Mouse (Mus musculus) heart, embryonic 11.5 days (tissue): ENCODE data around the gene Hdac1. TPM values are rescaled to one million over a fixed set of nuclear protein-coding genes. Genes with fewer than 3 reads are reported as not detected.
A peak's percentile ranks its signal among the peaks of the same experiment; 100 is the strongest.
"Not testable (repeated sequence)": the region's sequence is repeated elsewhere in the genome, so short reads cannot be mapped to it uniquely, and the experiment has no call there.

ENCODE experiments used
- ATAC-seq: fragments of 200-750 bp; cut with Nextera tagmentation; replicated peaks from 2 replicates; pipeline ENCODE4 v1.8.0; 2017; ENCODE audit warnings: moderate library complexity; ENCODE audit not compliant: insufficient number of reproducible peaks, low FRiP score, low TSS enrichment
- H3K27ac ChIP-seq: fragments of 300-500 bp; sonication (generic); 2 replicates; pipeline ENCODE4 v1.5.1; 2014; ENCODE audit warnings: mild to moderate bottlenecking, low read depth, low read length
- H3K27me3 ChIP-seq: fragments of 300-500 bp; sonication (generic); 2 replicates; pipeline ENCODE4 v1.6.1; 2014; ENCODE audit warnings: mild to moderate bottlenecking, low read length, mixed read lengths; ENCODE audit not compliant: control insufficient read depth, insufficient read depth
- H3K36me3 ChIP-seq: fragments of 300-500 bp; sonication (generic); 2 replicates; pipeline ENCODE4 v1.6.1; 2014; ENCODE audit warnings: mild to moderate bottlenecking, low read length, moderate library complexity, mixed read lengths; ENCODE audit not compliant: control insufficient read depth, insufficient read depth
- H3K4me1 ChIP-seq: fragments of 300-500 bp; sonication (generic); 2 replicates; pipeline ENCODE4 v1.6.1; 2014; ENCODE audit warnings: low read length; ENCODE audit not compliant: control insufficient read depth, insufficient read depth
- H3K4me2 ChIP-seq: fragments of 300-500 bp; sonication (generic); 2 replicates; pipeline ENCODE4 v1.6.1; 2014; ENCODE audit warnings: mild to moderate bottlenecking, moderate library complexity
- H3K4me3 ChIP-seq: fragments of 300-500 bp; sonication (generic); 2 replicates; pipeline ENCODE4 v1.5.1; 2014; ENCODE audit warnings: low read depth, low read length
- H3K9ac ChIP-seq: fragments of 300-500 bp; sonication (generic); 2 replicates; pipeline ENCODE4 v1.6.1; 2014; ENCODE audit warnings: mild to moderate bottlenecking, low read depth, low read length, moderate library complexity
- H3K9me3 ChIP-seq: fragments of 300-500 bp; sonication (generic); replicated peaks from 2 replicates; pipeline ENCODE4 v1.6.1; 2016; ENCODE audit warnings: low read length; ENCODE audit not compliant: control insufficient read depth
- WGBS: fragments of 180-500 bp; shearing (Covaris S2); extraction: QIAGEN DNeasy Blood & Tissue Kit; methylation state at CpG from one replicate; pipeline ENCODE4 v1.1.7; 2014; ENCODE audit not compliant: insufficient replicate concordance; 5-methylcytosine and 5-hydroxymethylcytosine counted together
- polyA plus RNA-seq: library from polyadenylated mRNA; unstranded; fragments of >200 nt; fragmentation: Nextera tagmentation; extraction: Ambion mirVana; gene quantifications from 2 replicates; pipeline ENCODE4 v1.2.1, GENCODE M21; 2014

Hdac1 gene
- polyA plus RNA-seq, 1 experiment from 2014 or later = 154 TPM

- Histone ChIP-seq H3K27me3 (no peaks in the 10 kb centered on the region), H3K4me1 (peaks cover 13% of the 10 kb centered on the region; the same call in 1 of the 2 replicates), H3K9me3 (no peaks in the 10 kb centered on the region), H3K27ac (no peak overlapping the region), H3K4me2 (no peak overlapping the region), H3K9ac (no peak overlapping the region), H3K36me3 (no peaks in the 10 kb centered on the region; the same call in 1 of the 2 replicates), H3K4me3 (no peak overlapping the region)
- no peak for ATAC-seq
- WGBS = 87% methylated on average over 6 of the region's 6 CpGs
Measured at GRCm38 (mm10) chr4:129540012-129540411, 2.5 kb downstream of the Hdac1 start.

DNA sequence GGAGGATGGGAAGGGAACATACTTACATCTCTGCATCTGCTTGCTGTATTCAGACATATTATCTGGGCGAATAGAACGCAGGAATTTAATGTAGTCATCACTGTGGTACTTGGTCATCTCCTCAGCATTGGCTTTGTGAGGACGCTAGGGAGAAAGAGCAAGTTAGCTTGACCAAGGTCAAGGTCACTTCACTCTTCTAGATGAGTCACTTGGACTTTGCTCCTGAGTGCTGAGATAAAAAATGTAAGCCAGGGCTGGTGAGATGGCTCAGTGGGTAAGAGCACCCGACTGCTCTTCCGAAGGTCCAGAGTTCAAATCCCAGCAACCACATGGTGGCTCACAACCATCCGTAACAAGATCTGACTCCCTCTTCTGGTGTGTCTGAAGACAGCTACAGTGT is 13.6 kb downstream of the Hdac1 start:
- not testable (repeated sequence) for H3K27ac ChIP-seq, H3K4me1 ChIP-seq, H3K4me3 ChIP-seq, ATAC-seq, H3K27me3 ChIP-seq, H3K9me3 ChIP-seq, H3K9ac ChIP-seq, H3K4me2 ChIP-seq
- WGBS = 87% methylated on average over 5 of the region's 6 CpGs
- peaks cover 29% of the 10 kb centered on the region for H3K36me3 ChIP-seq

DNA sequence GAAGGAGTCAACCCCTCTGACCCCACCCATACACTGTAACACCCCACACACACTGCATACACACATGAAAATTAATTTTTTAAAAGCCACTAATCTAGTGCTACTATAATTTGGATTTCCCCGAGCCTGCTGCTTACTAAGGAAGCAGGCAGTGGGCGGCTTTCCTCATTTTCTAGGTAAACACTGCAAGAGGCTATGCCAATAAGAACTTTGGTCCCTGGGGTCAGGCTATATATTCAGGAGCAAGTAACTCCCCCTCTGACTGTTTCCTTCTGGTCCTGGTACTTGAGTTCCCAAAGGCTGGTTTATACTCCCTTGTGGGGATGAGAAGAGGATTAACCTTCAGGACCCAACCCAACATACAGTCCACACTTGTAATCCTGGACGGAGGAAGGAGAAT is 16.6 kb downstream of the Hdac1 start:
- no peaks in the 10 kb centered on the region for H3K4me1 ChIP-seq
- WGBS = 89% methylated on average over 3 of the region's 3 CpGs
- ATAC-seq = no peak
- peaks cover 41% of the 10 kb centered on the region for H3K36me3 ChIP-seq
- no peak overlapping the region for H3K27ac ChIP-seq
- H3K9ac ChIP-seq = no peak overlapping the region
- no peak overlapping the region for H3K4me3 ChIP-seq
- no peak overlapping the region for H3K4me2 ChIP-seq
- H3K27me3 ChIP-seq = no peaks in the 10 kb centered on the region
- no peaks in the 10 kb centered on the region for H3K9me3 ChIP-seq

- ATAC-seq = no peak
Measured at GRCm38 (mm10) chr4:129525338-129525737, 17.2 kb downstream of the Hdac1 start.

DNA sequence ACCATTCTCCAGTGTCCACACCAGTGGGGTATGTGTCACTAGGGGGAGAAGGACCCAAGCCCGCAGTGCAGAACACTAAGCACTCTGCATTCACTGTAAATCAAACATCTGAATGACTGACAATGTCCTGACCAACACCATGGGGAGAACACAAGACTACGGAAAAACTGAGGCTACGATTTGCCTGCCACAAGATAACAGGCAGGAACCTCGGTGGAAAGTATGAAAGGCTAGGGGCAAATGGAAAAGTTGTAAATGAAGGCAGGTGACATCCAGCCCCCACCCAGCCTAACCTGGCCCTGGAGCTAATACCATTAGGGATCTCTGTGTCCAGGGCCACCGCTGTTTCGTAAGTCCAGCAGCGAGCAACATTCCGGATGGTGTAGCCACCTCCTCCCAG is 24.0 kb downstream of the Hdac1 start:
- Histone ChIP-seq H3K9me3 (no peaks in the 10 kb centered on the region), H3K4me2 (no peak overlapping the region), H3K27ac (no peak overlapping the region), H3K36me3 (peaks cover 38% of the 10 kb centered on the region), H3K4me3 (no peak overlapping the region), H3K27me3 (no peaks in the 10 kb centered on the region), H3K9ac (no peak overlapping the region), H3K4me1 (no peaks in the 10 kb centered on the region)
- ATAC-seq = no peak
- WGBS = 85% methylated on average over 8 of the region's 8 CpGs

More at GRCm38 (mm10) chr4:129525338-129525737, 17.2 kb downstream of the Hdac1 start:
- Histone ChIP-seq H3K4me2 (no peak overlapping the region), H3K4me3 (no peak overlapping the region), H3K27me3 (no peaks in the 10 kb centered on the region), H3K9me3 (no peaks in the 10 kb centered on the region), H3K36me3 (peaks cover 40% of the 10 kb centered on the region), H3K4me1 (no peaks in the 10 kb centered on the region), H3K9ac (no peak overlapping the region), H3K27ac (no peak overlapping the region)
- WGBS = 83% methylated on average over 5 of the region's 5 CpGs

GRCm38 (mm10) chr4:129516925-129517324 is 25.6 kb downstream of the Hdac1 start:
- Histone ChIP-seq H3K4me3 (no peak overlapping the region), H3K27me3 (no peaks in the 10 kb centered on the region), H3K27ac (no peak overlapping the region), H3K36me3 (peaks cover 26% of the 10 kb centered on the region), H3K4me2 (no peak overlapping the region), H3K9me3 (no peaks in the 10 kb centered on the region), H3K9ac (no peak overlapping the region), H3K4me1 (no peaks in the 10 kb centered on the region)
- WGBS = 43% methylated on average over 2 of the region's 2 CpGs
- no peak for ATAC-seq

GRCm38 (mm10) chr4:129514300-129514898 is 28.1 kb downstream of the Hdac1 start:
- Histone ChIP-seq H3K4me1 (peaks cover 3% of the 10 kb centered on the region; the same call in 1 of the 2 replicates), H3K9me3 (no peaks in the 10 kb centered on the region), H3K9ac (peak overlapping the region; percentile 100), H3K4me3 (peak overlapping the region; percentile 98), H3K36me3 (peaks cover 11% of the 10 kb centered on the region; the same call in 1 of the 2 replicates), H3K27me3 (no peaks in the 10 kb centered on the region), H3K4me2 (peak overlapping the region; percentile 78), H3K27ac (peak overlapping the region; percentile 96)
- WGBS = under 1% methylated on average over 32 of the region's 35 CpGs
- peak; percentile 46; the same call in 1 of the 2 replicates for ATAC-seq

- peak overlapping the region; percentile 98 for H3K4me3 ChIP-seq
- H3K4me2 ChIP-seq = peak overlapping the region; percentile 78
- peaks cover 9% of the 10 kb centered on the region; the same call in 1 of the 2 replicates for H3K36me3 ChIP-seq
- WGBS = under 1% methylated on average over 51 of the region's 57 CpGs
- peaks cover 5% of the 10 kb centered on the region; the same call in 1 of the 2 replicates for H3K4me1 ChIP-seq
- H3K27me3 ChIP-seq = no peaks in the 10 kb centered on the region
- H3K9ac ChIP-seq = peak overlapping the region; percentile 100
- ATAC-seq = peak; percentile 23; the same call in 1 of the 2 replicates
- no peaks in the 10 kb centered on the region for H3K9me3 ChIP-seq
- H3K27ac ChIP-seq = peak overlapping the region; percentile 96
Measured at GRCm38 (mm10) chr4:129513891-129514290, 28.6 kb downstream of the Hdac1 start.
